Mouse (Mus musculus): Measurements from ENCODE around the gene Prtg.

Prtg gene

DNA sequence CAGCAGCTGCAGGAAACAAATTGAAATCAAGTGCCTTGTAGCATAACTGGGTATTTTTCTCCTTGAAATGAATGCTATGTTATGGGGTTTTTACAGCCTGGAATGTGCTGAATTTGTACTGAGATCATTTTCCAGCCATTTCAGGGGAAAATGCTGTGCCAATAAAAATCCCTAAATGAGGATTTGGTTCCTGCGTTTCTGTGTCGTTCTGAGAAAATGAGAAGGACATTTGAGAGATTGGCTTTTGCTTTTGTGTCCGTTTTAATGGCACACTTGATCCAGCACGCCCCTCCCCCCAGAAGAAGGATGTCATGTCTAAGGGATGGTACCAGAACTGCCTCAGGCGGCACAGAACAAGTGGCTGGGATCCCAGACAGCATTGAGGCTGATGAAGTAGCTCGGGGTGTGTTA, 100.0 kb downstream of the Prtg start:
- in situ Hi-C loops (cut with MboI, MseI) = no loop called here

DNA sequence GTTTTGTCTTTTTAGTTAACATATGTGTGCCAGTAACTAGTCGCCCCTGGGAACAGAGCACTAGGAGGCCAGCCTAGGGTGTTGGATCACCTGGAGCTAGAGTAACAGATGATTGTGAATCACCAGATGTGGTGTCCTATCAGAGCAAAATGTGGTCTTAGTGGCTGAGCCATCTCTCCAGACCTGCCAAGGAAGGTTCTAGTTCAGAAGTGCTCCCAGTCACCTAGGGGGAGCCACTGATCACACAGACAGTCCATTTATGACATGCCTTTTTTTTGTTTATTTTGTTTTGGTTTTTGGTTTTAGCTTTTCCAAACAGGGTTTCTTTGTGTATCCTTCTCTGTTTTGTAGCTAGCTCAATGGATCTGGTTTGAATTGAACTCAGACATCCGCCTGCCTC, 104.7 kb downstream of the Prtg start:
- in situ Hi-C loops (cut with MboI, MseI) = no loop called here

DNA sequence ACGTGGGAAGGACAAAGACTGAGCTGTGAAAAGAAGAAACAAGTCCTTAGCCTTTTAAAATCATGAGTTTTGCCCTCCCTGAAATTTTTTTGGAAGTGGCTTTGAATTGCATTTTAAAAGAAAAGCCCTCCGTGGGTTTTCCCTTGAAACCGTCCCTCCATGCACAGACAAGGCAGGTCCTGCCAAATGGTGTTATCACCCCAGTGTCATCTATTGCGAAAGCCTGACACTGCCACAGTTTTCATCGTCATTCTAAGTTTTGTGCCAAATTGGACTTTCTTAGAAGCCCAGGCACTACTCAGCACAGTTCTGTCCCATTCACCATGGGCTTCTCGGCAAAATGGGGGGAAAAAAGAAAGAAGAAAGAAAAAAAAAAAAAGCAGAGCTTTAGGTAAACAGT, 106.9 kb downstream of the Prtg start:
- in situ Hi-C loops (cut with MboI, MseI) = no loop called here

DNA sequence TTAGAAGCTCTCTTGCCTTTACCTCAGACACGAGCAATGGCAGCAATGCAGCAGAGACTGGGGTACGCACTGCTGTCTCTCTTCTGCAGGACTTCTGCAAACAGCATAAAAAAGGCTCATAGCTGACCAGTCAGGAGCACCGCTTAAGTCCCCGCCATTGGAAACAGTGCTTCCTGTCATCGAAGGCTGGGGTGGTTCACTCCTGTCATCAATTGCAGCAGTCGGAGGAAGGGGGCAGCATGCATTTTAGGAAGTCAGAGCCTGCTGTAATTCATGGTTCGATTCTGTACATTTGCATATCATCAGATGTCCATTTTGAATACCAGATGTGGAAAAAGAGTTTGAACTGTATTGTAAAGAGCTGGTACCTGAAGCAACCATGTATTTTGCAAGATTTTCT, 109.1 kb downstream of the Prtg start:
- in situ Hi-C loops (cut with MboI, MseI) = no loop called here

DNA sequence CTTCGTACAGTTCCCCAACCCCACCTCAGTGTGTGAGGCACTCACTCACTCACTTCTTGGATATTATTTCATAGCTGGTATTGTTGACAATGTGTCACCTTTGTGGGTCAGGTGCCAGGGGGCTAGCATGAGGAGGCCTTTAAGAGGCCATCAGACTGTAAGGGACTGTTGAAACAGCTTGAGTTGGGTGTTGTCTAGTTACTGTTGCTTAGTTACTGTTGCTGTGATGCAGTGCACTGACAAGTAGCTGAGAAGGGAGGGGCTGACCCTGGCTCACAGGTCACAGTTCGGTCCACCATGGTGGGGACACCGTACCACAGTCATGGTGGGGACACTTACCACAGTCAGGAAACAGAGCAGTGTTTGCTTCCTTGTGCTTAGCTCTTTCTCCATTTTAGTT, 116.4 kb downstream of the Prtg start:
- in situ Hi-C loops (cut with MboI, MseI) = no loop called here

DNA sequence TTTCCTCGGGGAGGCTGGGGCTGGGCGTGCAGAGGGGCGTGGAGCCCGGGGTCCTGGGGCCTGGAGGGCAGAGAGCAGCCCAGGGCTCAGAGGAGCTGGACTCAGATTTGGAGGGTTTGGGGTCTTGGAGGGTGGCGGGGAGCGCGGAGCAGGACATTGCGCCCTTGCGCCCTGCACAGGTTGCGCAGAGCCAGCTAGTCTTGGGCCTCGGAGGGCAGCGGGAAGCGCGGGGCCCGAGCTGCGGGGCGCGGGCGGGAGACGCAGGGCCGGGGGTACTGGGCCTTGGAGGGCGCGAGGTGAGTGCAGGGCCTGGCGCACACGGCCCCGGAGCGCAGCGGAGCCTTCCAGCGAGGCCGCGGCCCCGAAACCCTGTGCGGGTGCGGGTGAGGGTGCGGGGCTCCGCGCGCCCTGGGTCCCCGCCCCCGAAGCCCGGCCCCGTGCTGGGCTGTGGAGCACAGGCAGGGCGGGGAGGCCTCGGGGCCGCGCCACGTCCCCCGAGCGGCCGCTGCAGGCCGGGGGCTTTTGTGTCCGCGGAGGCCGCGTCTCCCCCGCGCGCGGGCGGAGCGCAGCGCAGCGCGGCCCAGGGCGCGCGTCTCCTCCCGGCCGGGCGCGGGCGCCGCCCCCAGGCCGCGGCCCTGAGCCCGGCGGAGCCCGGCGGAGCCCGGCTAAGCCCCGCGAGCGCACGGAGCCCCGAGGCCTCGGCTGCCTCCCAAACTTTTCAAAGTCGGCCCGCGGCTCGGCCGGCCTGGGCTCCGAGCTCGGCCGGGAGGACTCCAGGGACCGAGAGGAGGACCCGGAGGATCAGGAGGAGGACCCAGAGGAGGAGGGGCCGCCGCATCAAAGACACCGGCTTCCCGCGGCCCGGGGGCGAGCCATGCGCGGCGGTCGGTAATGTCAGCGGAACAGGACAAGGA, 118.6 kb downstream of the Prtg start, which contains the start of gene Pygo1:
Gene Pygo1, plus strand, starts transcription at position 625 of the 914 bp plus-strand sequence.
- in situ Hi-C loops (cut with MboI, MseI) = no loop called here

DNA sequence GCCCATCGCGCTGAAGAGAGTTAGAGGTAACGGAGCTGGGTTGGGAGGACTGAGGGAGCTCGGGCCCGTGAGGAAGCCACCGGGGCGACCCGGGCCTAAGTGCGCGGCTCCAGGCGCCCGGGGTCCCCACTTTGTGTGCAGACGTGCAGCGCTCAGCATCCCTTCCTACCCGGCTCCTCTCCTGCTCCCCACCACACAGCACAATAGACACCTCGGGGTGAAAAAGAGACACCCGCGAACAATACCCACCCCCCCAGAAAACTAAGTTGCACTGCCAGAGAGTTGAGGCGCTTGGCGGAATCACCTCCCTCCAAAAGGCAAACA, 119.2 kb downstream of the Prtg start:
- in situ Hi-C loops (cut with MboI, MseI) = no loop called here

DNA sequence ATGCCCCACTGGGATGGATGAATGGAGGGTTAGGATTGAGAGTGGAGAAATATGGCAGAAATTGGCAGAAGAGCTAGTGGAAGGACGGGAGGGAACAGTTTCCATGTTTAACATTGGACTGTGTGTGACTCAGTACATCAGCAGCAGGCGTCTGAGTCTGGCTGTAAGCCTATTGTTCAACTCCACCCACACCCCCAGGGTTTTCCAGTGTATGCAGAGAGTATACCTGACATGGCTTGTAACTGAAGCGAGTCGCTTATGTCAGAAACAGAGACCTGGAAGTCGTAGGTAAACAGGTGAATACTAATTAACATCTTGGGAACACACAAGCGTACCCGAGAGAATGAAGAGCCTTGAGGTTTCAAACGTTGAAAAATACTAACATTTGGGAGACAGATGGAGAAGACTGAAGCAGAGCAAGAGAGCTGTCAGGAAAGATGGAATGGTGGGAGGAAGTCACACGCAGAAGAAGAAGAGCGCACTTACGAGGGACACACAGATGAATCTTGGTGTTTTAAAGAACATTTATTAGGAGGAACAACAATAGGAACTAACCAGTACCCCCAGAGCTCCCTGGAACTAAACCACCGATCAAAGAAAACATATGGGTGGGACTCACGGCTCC, 124.6 kb downstream of the Prtg start:
- in situ Hi-C loops (cut with MboI, MseI) = no loop called here

DNA sequence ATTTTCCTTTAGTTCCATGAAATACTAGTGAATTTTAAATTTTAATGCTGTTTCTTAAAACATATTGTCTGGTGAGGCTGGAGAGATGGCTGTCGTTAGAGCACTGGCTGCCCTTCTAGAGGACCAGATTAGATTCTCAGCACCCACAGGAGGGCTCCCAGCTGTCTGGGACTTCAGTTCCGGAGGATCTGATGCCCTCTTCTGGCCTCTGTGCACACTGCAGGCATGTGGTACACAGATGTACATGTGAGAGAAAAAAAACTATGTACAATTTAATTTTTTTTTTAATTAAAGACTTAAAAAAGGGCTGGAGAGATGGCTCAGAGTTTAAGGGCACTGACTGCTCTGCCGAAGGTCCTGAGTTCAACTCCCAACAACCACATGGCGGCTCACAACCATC, 128.6 kb downstream of the Prtg start:
- in situ Hi-C loops (cut with MboI, MseI) = no loop called here

DNA sequence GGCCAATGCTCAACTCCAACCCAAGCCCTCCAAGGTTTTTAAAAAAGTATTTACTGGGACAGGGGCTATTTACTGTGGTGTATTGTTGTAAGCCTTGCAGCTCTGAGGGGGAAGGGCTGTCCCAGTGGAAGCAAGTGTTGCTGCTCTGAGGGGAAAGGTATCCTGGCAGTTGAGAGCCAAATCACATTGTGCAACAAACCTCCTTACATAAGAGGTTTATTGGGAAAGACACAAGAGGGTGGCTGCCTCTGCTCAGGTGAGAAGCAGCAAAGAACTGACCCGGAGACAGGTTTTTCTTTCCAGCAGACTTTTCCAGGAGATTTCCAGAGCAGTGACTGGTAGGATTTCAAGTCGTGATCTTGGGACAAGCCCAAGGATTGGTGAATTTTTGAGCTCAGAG, 129.6 kb downstream of the Prtg start:
- in situ Hi-C loops (cut with MboI, MseI) = no loop called here

DNA sequence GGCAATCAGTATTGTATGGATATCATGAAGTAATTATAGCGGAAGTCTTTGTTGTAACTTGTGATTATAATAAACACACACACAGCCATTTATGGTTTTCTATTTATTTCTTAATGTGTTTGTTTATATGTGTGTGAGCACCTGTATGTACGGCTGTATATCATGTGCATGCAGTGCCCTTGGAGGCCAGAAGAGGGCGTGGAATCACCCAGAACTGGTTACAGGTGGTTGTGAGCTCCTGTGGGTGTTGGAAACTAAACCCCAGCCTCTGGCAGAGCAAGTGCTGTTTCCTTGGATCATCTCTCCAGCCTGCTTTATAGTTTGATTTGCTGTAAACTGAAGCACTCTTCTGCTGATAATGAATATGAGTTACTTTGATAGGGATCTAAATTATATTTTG, 136.8 kb downstream of the Prtg start:
- in situ Hi-C loops (cut with MboI, MseI) = no loop called here

DNA sequence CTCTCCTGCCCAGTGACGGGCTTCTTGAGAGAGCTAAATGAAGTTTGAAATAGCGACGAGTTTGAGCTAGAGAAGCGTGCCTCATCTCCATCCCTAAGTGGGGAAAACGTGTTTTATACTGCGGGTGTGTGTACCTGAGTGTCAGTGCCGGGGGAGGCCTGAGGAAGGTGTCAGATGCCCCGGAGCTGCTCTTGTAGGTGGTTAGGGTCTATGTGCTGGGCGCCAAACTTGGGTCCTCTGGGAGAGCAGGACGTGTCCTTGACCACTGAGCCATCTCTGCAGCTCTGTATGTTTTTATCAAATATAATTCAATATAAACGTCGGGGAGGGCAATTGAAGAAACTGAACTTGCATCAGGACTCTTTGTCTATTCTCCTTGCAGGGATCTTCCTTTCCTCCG, 137.6 kb downstream of the Prtg start:
- in situ Hi-C loops (cut with MboI, MseI) = no loop called here

DNA sequence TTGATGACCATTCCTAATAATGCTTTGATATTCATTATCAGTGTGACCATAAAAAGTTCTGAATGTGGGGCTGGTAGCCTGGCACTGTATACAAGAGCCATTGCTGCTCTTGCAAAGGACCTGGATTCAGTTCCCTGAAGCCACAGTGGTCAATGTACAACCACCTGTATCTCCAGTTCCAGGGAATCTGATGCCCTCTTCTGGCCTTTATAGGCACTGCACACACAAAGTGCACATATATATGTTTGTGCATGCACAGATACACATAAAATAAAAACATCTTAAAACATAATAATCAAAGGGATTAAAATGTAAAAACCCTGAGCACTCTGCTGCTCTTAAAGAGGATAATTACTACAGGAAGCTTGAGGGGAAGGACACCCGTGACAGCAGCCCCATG, 140.3 kb downstream of the Prtg start:
- in situ Hi-C loops (cut with MboI, MseI) = no loop called here

DNA sequence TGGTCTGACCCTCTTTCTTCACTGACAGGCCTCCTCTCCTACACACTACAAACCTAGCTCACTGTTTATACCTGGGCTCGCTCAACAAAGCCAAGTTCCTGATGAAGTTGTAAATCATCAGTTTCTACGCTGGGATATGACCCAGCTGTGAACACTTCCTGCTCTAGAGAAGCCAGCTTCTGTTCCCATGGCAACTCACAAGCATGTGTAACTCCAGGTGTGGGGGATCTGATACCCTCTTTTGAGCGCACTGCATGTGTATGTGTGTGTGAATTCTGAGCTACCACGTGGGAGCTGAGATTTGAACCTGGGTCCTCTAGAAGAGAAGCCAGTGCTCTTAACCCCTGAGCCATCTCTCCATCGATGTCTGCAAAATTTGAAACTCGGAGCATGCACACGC, 142.9 kb downstream of the Prtg start:
- in situ Hi-C loops (cut with MboI, MseI) = no loop called here

DNA sequence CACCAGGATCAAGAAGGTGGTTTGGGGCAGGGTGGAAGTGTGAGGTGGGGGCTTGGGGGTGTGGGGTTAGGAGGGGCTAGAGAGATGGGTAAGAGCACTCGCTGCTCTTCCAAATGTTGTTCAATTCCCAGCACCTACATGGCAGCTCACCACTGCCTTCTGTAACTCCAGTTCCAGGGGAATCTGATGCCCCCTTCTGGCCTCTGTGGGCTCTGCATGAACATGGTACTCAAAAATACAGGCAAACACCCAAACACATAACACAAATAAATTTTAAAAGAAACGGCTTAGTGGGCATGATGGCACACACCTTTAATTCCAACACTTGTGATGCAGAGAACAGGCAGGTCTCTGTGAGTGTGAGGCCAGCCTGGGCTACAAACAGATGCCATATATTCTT, 148.1 kb downstream of the Prtg start:
- in situ Hi-C loops (cut with MboI, MseI) = no loop called here

DNA sequence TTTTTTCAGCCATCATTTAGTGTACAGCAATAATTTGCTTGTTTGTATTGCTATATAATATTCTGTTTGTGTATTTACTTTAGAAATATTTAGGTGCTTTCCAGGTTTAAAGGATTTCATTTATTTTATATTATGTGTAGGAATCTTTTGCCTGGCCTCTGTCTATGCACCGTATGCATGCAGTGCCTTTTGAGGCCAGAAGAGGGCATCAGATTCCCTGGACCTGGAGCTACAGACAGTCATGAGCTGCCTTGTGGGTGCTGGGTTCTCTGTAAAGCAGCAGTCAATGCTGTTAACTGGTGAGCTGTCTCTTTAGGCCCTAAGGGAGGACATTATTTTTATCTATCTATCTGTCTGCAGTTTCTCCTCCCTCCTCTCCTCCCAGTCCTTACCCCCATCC, 148.9 kb downstream of the Prtg start:
- in situ Hi-C loops (cut with MboI, MseI) = no loop called here

DNA sequence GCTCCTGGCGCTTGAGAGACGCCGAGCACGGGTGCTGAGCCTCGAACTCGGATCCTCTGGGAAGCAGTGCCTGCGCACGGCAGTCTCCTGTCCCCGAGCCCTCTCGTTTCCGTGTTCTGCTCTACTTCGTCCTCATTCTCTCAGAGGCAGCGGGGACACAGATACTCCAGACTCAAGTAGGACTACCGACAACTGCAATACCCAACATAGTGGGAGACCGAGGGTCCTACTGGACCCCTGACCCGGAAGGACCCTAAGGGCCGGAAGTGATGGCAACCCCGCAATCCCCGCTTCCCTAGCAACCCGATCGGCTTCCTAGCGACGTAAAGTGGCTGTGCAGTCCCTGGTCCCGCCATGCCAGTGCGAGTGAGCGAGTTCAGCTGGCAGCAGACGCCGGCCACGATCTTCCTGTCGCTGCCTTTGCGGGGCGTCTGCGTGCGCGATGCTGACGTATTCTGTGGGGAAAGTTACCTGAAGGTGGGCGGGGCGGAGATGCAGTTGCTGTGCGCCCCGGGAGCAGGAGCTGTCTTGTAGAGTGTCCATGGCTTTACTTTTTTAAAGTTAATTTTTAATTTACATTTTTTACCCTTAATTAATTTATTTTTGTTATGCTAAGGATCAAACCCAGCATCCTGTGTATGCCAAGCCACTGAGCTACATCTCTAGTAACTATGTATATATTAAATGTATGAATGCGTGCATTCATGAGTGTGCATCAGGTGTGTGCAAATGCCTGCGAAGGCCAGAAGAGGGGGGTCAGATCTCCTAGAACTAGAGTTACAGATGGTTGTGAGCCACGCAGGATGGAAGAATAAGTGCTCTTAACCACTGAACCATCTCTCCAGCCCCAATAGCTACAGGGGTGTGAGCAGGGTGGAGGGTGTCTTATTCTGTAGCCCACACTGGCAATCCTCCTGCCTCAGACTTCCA, 152.1 kb downstream of the Prtg start, which contains the start of the genes Dyx1c1 and Gm44503:
Gene Dyx1c1, plus strand, starts transcription at position 265 of the 930 bp plus-strand sequence.
Gene Gm44503, plus strand, starts transcription at position 332 of the 930 bp plus-strand sequence.
- in situ Hi-C loops (cut with MboI, MseI) = no loop called here

DNA sequence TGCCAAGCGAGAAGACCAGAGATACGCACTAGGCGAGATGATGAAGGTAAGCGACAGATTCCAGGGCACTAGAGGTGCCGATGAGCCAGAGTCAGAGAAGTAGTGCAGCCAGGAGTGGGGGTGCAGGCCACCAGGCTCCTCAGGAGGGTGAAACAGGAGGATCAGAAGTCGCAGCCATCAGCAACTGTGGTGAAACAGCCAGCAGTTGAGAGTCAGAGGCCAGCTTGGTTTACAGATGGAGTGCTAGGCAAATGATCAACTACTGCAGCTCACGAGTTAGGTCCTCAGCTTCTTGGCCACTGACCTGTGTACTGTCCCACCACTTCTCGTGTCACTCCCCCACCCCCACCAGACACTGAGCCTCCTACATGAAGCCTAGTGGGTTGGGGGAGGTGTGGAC, 154.7 kb downstream of the Prtg start:
- in situ Hi-C loops (cut with MboI, MseI) = loop anchor here (5.0 kb wide), 1 partner anchor 81 kb away; the partner anchor contains the start of genes Pigb and Rab27a

DNA sequence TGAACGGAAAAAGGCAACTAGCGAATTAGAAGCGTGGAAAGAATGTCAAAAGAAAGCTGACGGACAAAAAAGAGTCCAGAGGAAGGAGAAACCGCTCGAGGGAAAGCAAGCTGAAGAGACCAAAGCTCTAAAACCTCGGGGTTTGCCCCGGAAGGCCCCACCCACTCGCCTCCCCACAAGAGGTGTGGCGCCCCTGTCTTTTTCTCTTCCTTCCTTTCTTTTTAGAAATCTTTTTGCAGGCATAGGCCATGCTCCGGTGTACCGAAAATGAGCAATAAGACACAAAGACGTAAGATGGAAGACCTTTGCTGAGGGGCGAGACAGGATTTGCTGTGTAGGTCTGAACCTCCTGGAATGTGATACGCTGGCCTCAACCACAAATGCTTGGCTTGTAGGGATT, 155.3 kb downstream of the Prtg start:
- in situ Hi-C loops (cut with MboI, MseI) = loop anchor here (5.0 kb wide), 1 partner anchor 80 kb away; the partner anchor contains the start of genes Pigb and Rab27a

Data from regulatory T cell (primary cell).